Mouse (Mus musculus): Measurements from ENCODE around the gene Wdr54.

The Wdr54 gene

DNA sequence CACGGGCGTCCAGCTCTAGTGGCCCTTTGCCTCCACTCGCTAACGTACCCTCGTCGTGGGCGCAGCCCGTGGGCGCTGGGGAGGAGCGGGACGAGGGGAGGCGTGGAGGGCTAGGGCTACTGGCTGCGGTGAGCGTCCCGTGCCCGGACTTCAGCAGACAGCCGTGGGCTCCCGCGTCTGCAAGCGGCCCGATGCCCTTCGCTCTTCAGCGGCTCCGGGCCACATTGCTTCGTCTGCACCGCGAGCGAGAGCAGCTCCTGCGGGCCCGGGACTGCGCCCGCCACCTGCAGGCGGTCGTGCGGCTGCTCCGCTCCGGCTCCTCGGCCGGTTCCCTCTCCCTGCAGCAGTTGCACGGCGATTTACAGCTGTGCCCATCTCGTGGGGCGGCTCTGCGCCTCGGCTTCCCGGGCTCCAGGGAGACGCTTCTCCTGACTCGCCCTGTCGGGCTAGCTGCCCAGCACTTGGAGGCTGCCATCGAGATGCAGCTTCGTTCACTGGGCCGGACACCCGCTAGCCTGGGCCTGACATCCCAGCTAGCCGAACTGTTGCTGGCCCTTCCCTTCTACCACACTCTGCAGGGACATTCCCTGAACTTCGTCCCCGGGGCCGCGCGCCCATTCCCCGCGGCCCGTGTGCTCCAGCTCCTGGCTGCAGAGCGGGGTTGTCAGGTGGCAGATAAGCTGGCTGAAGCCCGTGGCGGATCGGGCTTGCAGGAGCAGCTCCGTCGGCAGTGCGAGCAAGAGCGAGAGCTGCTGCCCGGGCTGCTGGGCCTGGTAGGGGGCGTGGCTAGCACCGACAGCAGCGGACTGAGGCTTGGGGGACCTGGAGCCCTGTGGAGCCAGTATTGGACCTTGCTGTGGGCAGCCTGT is 54.3 kb downstream of the Wdr54 start:
- TF ChIP-seq CTCF (conservative IDR thresholded peaks at IDR 0.05; ENCODE audit: low read length) (no peak), NANOG (IDR thresholded peaks at IDR 0.05; ENCODE audit: borderline replicate concordance, low read length) (no peak), POU5F1 (IDR thresholded peaks at IDR 0.05; ENCODE audit: borderline replicate concordance, low read length) (no peak)
- Histone ChIP-seq H3K9me3 (ENCODE audit: low read length) (no peaks in the 10 kb centered on the region), H3K27me3 (ENCODE audit: insufficient read depth, low read length) (peaks cover 48% of the 10 kb centered on the region)

GRCm38 (mm10) chr6:83101316-83101687 is 54.9 kb downstream of the Wdr54 start, which contains the start of the genes Ccdc142 and Gm42688:
Gene Ccdc142, plus strand, starts transcription at chr6:83101601.
Gene Gm42688, plus strand, starts transcription at chr6:83101617.
- TF ChIP-seq CTCF (conservative IDR thresholded peaks at IDR 0.05; ENCODE audit: low read length) = peak; percentile 12; the same call in 1 of the 2 replicates
- no peak for TF ChIP-seq POU5F1 (IDR thresholded peaks at IDR 0.05; ENCODE audit: borderline replicate concordance, low read length)
- no peak for TF ChIP-seq NANOG (IDR thresholded peaks at IDR 0.05; ENCODE audit: borderline replicate concordance, low read length)
- H3K9me3 ChIP-seq (ENCODE audit: low read length) = no peaks in the 10 kb centered on the region
- H3K27me3 ChIP-seq (ENCODE audit: insufficient read depth, low read length) = peaks cover 50% of the 10 kb centered on the region
- H3K4me3 ChIP-seq (replicated peaks; ENCODE audit: low read length) = peak within 1 kb of the TSS; percentile 94
- H3K36me3 ChIP-seq (ENCODE audit: insufficient read depth, low read length) = peaks cover 3% of the 10 kb centered on the region; the same call in 1 of the 2 replicates
- peaks cover 24% of the 10 kb centered on the region for H3K4me1 ChIP-seq (replicated peaks; ENCODE audit: low read depth, low read length)

More for the DNA sequence above, 54.3 kb downstream of the Wdr54 start:
- Histone ChIP-seq H3K36me3 (ENCODE audit: insufficient read depth, low read length) (peaks cover 7% of the 10 kb centered on the region; the same call in 1 of the 2 replicates), H3K4me1 (replicated peaks; ENCODE audit: low read depth, low read length) (peaks cover 24% of the 10 kb centered on the region), H3K4me3 (replicated peaks; ENCODE audit: low read length) (peak overlapping the region; percentile 94)

All from E14TG2a.4 (cell line).